Mouse (Mus musculus) midbrain, embryonic 14.5 days (tissue): ENCODE data around the gene Gm5458. TPM values are rescaled to one million over a fixed set of nuclear protein-coding genes. Genes with fewer than 3 reads are reported as not detected.
A peak's percentile ranks its signal among the peaks of the same experiment; 100 is the strongest.
"Not testable (repeated sequence)": the region's sequence is repeated elsewhere in the genome, so short reads cannot be mapped to it uniquely, and the experiment has no call there.

Experiments
- ATAC-seq: fragments of 200-750 bp; cut with Nextera tagmentation; 2 replicates; pipeline ENCODE4 v1.8.0; 2017; ENCODE audit warnings: moderate number of reproducible peaks, moderate library complexity; ENCODE audit not compliant: low FRiP score, low TSS enrichment
- DNase-seq: peaks from one replicate; pipeline ENCODE4 v3.0.0-alpha.2; 2015
- H3K27ac ChIP-seq: fragments of 300-500 bp; sonication (generic); replicated peaks from 2 replicates; pipeline ENCODE4 v1.5.1; 2014; ENCODE audit warnings: mild to moderate bottlenecking, low read depth, low read length, moderate library complexity
- H3K27me3 ChIP-seq: fragments of 300-500 bp; sonication (generic); 2 replicates; pipeline ENCODE4 v1.6.1; 2014; ENCODE audit warnings: low read length, control low read depth, mixed read lengths; ENCODE audit not compliant: control insufficient read depth, insufficient read depth
- H3K36me3 ChIP-seq: fragments of 300-500 bp; sonication (generic); 2 replicates; pipeline ENCODE4 v1.6.1; 2014; ENCODE audit warnings: low read length, control low read depth; ENCODE audit not compliant: control insufficient read depth, insufficient read depth
- H3K4me1 ChIP-seq: fragments of 300-500 bp; sonication (generic); 2 replicates; pipeline ENCODE4 v1.6.1; 2014; ENCODE audit warnings: mild to moderate bottlenecking, antibody characterized with exemption, low read length, control low read depth; ENCODE audit not compliant: control insufficient read depth, insufficient read depth
- H3K4me2 ChIP-seq: fragments of 300-500 bp; sonication (generic); 2 replicates; pipeline ENCODE4 v1.6.1; 2014; ENCODE audit warnings: mild to moderate bottlenecking, low read length, moderate library complexity
- H3K4me3 ChIP-seq: fragments of 300-500 bp; sonication (generic); replicated peaks from 2 replicates; pipeline ENCODE4 v1.5.1; 2014; ENCODE audit warnings: low read depth, low read length
- H3K9ac ChIP-seq: fragments of 300-500 bp; sonication (generic); replicated peaks from 2 replicates; pipeline ENCODE4 v1.6.1; 2014; ENCODE audit warnings: mild to moderate bottlenecking, low read length, moderate library complexity
- H3K9me3 ChIP-seq: fragments of 300-500 bp; sonication (generic); 2 replicates; pipeline ENCODE4 v1.6.1; 2016; ENCODE audit warnings: low read length, control low read depth, mixed read lengths; ENCODE audit not compliant: control insufficient read depth
- WGBS: fragments of 180-500 bp; shearing (Covaris S2); extraction: QIAGEN DNeasy Blood & Tissue Kit; methylation state at CpG from one replicate; pipeline ENCODE4 v1.1.7; 2014; 5-methylcytosine and 5-hydroxymethylcytosine counted together
- polyA plus RNA-seq: library from polyadenylated mRNA; unstranded; fragments of >200 nt; fragmentation: Nextera tagmentation; extraction: Ambion mirVana; gene quantifications from 2 replicates; pipeline ENCODE4 v1.2.1, GENCODE M21; 2014

The Gm5458 gene
- not detected in 2 replicates for polyA plus RNA-seq

GRCm38 (mm10) chr14:19602481-19602880 is at the start of gene Gm5458:
Gene Gm5458, minus strand, starts transcription at chr14:19602581.
- 84% methylated on average over 1 of the region's 2 CpGs for WGBS
- H3K27me3 ChIP-seq, H3K4me2 ChIP-seq, H3K36me3 ChIP-seq, DNase-seq, H3K9ac ChIP-seq, H3K4me1 ChIP-seq, ATAC-seq, H3K9me3 ChIP-seq, H3K4me3 ChIP-seq, H3K27ac ChIP-seq: not testable (repeated sequence)

- no peaks in the 10 kb centered on the region for H3K27me3 ChIP-seq
- no peak overlapping the region for H3K27ac ChIP-seq
- no peak overlapping the region for H3K9ac ChIP-seq
- no peaks in the 10 kb centered on the region for H3K36me3 ChIP-seq
- DNase-seq (no peak), ATAC-seq (no peak)
- H3K4me2 ChIP-seq = no peak overlapping the region
- H3K9me3 ChIP-seq = no peaks in the 10 kb centered on the region
- no peaks in the 10 kb centered on the region for H3K4me1 ChIP-seq
- no peak overlapping the region for H3K4me3 ChIP-seq
- WGBS = 90% methylated on average over 3 of the region's 3 CpGs
Observed at GRCm38 (mm10) chr14:19646232-19646631, 43.9 kb upstream of the Gm5458 start.

- WGBS = 0% methylated on average over 16 of the region's 62 CpGs
- peak within 1 kb of the TSS; percentile 64 for H3K27ac ChIP-seq
- not testable (repeated sequence) for ATAC-seq
Observed at GRCm38 (mm10) chr14:19584804-19585667, 17.3 kb downstream of the Gm5458 start, which contains the start of gene Gm2237. Gene Gm2237, minus strand, starts transcription at chr14:19585135.

GRCm38 (mm10) chr14:19549863-19550262 is 52.5 kb downstream of the Gm5458 start, which contains the start of gene Gm2244:
Gene Gm2244, minus strand, starts transcription at chr14:19549963.
- ATAC-seq, H3K4me1 ChIP-seq, DNase-seq, H3K9me3 ChIP-seq, H3K9ac ChIP-seq, H3K27me3 ChIP-seq, H3K36me3 ChIP-seq, H3K4me3 ChIP-seq, H3K27ac ChIP-seq, H3K4me2 ChIP-seq: not testable (repeated sequence)
- 81% methylated on average over 1 of the region's 3 CpGs for WGBS

More at GRCm38 (mm10) chr14:19584804-19585667, 17.3 kb downstream of the Gm5458 start, which contains the start of gene Gm2237:
- not testable (repeated sequence) for H3K4me1 ChIP-seq, H3K27me3 ChIP-seq, H3K36me3 ChIP-seq, H3K9me3 ChIP-seq
- peak within 1 kb of the TSS; percentile 41 for H3K4me3 ChIP-seq
- DNase-seq = peak; percentile 26
- H3K4me2 ChIP-seq = peak within 1 kb of the TSS; percentile 37
- peak within 1 kb of the TSS; percentile 64; the same call in 1 of the 2 replicates for H3K9ac ChIP-seq

Other genes starting within 250 kb of the Gm5458 start
- 1.3 and 2.5 TPM in 2 replicates for gene Gm21738, start 183.7 kb downstream of the Gm5458 start, polyA plus RNA-seq
- gene Gm2244, start 52.6 kb downstream of the Gm5458 start, polyA plus RNA-seq = 0.26 and 0.50 TPM in 2 replicates
- gene Gm2237, start 17.4 kb downstream of the Gm5458 start, polyA plus RNA-seq = 7.7 and 8.0 TPM in 2 replicates
- gene Nid2, start 148.7 kb upstream of the Gm5458 start, polyA plus RNA-seq = 8.5 and 48.3 TPM in 2 replicates
- gene Rtraf, start 221.2 kb upstream of the Gm5458 start, polyA plus RNA-seq = 178 and 196 TPM in 2 replicates